Mouse (Mus musculus) small intestine, adult 2 months (tissue): ENCODE measurements around the gene Zfp367. TPM values are rescaled to one million over a fixed set of nuclear protein-coding genes. Genes with fewer than 3 reads are reported as not detected.

Experiments used
- H3K27ac ChIP-seq: fragments of 200-500 bp; 2 replicates; pipeline ENCODE4 v1.5.1; 2012; ENCODE audit warnings: low read depth, low read length, control low read depth, inconsistent platforms; ENCODE audit not compliant: insufficient read depth
- H3K27me3 ChIP-seq: fragments of 200-500 bp; 2 replicates; pipeline ENCODE4 v1.6.1; 2012; ENCODE audit warnings: mild to moderate bottlenecking, moderate library complexity, low read length, inconsistent platforms; ENCODE audit not compliant: control insufficient read depth, insufficient read depth
- H3K36me3 ChIP-seq: fragments of 200-500 bp; 2 replicates; pipeline ENCODE4 v1.6.1; 2012; ENCODE audit warnings: mild to moderate bottlenecking, low read length, control low read depth, inconsistent platforms; ENCODE audit not compliant: control insufficient read depth, insufficient read depth
- H3K4me1 ChIP-seq: fragments of 200-500 bp; 2 replicates; pipeline ENCODE4 v1.6.1; 2012; ENCODE audit warnings: low read length, inconsistent platforms, mixed read lengths; ENCODE audit not compliant: control insufficient read depth, insufficient read depth, insufficient read length
- H3K4me3 ChIP-seq: fragments of 200-500 bp; 2 replicates; pipeline ENCODE4 v1.5.1; 2012; ENCODE audit warnings: low read depth, mild to moderate bottlenecking, control low read depth, inconsistent platforms, low read length, moderate library complexity
- CTCF ChIP-seq: fragments of 200-500 bp; IDR thresholded peaks from 2 replicates; pipeline ENCODE4 v1.5.1; 2012; ENCODE audit warnings: low read depth, mild to moderate bottlenecking, control low read depth, inconsistent platforms, low read length, moderate library complexity, mixed read lengths; ENCODE audit not compliant: insufficient replicate concordance, insufficient read length; ENCODE audit errors: extremely low read depth
- POLR2A ChIP-seq: fragments of 200-500 bp; IDR thresholded peaks from 2 replicates; pipeline ENCODE4 v1.6.1; 2012; ENCODE audit warnings: low read depth, mild to moderate bottlenecking, control low read depth, inconsistent platforms, low read length, moderate library complexity
- WGBS: fragments of 180-500 bp; shearing (Covaris S2); methylation state at CpG from one replicate; pipeline ENCODE4 v1.1.7; 2018; 5-methylcytosine and 5-hydroxymethylcytosine counted together
- polyA plus RNA-seq: library from polyadenylated mRNA; depleted of rRNA; stranded (reverse); fragments of >200 nt; gene quantifications from 2 replicates; pipeline ENCODE4 v1.2.3, GENCODE M21; 2012; rRNA removed

Gene Zfp367
- polyA plus RNA-seq: 1.8 and 3.0 TPM in 2 replicates

DNA sequence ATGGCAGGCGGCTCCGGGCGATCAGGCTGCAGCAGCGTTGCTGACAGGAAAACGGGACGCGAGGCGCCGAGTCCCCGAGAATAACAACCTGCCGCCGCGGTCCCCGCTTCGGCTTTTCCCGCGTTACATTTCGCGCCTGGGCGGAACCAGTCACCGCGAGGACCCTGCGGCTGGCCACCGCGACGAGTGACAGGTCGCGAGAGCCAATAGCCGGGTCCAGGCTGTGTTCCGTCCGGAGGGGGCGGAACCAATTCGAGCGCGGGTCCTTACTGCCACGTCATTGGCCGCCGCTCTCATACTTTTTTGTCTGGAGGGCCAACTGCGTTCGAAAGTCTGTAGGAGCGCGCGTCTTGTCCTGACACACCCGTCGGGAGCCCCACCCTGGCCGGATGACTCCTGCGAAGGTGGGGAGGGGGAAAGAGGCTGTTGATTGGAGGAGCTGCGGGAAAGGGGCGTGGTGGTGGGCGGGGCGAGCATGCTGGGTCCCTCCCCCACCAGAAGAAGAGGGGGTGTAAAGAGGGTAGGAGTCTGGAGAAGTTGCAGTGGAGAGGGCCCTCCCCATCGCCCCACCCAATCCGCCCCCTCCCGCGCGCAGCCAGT, at the start of gene Zfp367:
Gene Zfp367 (minus strand): TSS at position 120 of the 600 bp plus-strand sequence.
- TF ChIP-seq CTCF (no peak), POLR2A (no peak)
- no peaks in the 10 kb centered on the region for H3K27me3 ChIP-seq
- WGBS: under 1% methylated on average over 56 of the region's 56 CpGs

DNA sequence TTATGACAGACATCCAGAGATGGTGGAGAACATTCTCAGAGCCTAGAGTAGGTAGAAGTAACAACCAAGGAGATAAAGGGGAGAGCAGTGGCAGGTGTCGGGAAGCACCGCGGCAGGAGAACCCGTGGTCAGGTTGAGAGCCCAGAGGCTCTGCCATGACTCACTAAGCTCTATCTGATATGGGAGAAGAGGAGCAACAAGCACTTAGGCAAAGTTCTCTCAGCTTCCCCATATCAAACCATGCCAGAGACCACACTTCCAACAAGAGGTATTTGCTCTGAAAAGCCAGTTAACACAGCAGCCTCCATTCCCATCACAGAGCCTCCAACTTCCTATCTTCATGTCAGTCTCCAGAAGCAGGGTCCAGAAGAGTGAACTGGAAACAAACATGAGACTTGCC, 47.9 kb upstream of the Zfp367 start:
- no peak for TF ChIP-seq POLR2A
- Histone ChIP-seq H3K27me3 (no peaks in the 10 kb centered on the region), H3K4me1 (no peaks in the 10 kb centered on the region), H3K27ac (no peak overlapping the region), H3K4me3 (no peak overlapping the region), H3K36me3 (peaks cover 5% of the 10 kb centered on the region)
- WGBS: 89% methylated on average over 4 of the region's 4 CpGs

More for the DNA sequence above, at the start of gene Zfp367:
- Histone ChIP-seq H3K4me3 (peak within 1 kb of the TSS; percentile 90), H3K36me3 (no peaks in the 10 kb centered on the region), H3K27ac (peak within 1 kb of the TSS; percentile 9; the same call in 1 of the 2 replicates), H3K4me1 (no peaks in the 10 kb centered on the region)

DNA sequence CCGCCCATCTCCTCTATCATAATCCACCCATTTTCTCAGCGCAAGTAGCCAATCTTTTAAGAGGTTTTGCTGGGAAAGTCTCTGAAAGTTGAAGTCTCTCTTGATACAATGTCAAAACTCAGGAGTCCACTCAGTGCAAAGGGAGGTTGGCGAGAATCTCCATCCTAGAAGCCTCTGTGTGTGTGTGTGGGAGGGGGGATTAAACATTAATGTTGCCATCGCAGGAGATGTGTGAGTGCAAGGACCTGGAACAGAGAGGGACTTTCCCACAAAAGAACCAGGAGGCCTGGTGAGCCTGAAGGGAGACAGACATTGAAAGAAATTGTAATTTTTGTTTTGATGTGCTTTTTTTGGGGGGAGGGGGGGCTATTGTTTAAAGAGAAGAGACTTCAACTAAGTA, 45.3 kb upstream of the Zfp367 start:
- H3K36me3 ChIP-seq: peaks cover 7% of the 10 kb centered on the region
- TF ChIP-seq CTCF: no peak
- no peak for TF ChIP-seq POLR2A
- H3K27me3 ChIP-seq: no peaks in the 10 kb centered on the region
- no peak overlapping the region for H3K4me3 ChIP-seq
- WGBS: 89% methylated on average over 4 of the region's 4 CpGs
- no peak overlapping the region for H3K27ac ChIP-seq
- no peaks in the 10 kb centered on the region for H3K4me1 ChIP-seq

DNA sequence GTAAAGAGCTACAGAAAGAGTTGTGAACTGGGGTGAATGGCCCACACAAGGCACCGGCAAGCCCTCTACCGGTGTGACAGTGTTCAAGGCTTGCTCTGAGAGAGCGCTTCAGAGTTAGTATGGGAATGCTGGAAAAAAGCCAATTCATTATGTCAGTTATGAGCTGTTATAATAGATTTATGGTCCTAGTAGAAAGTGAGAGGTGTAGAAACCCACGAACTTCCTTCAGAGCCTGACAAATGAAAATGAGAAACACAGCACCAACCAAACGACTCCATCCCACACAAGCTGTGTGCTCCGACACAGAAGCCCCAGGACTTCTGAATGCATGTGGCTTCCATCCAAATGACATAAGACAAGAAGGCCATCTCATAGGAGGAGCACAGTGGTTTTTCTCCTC, 44.9 kb upstream of the Zfp367 start:
- Histone ChIP-seq H3K36me3 (peaks cover 7% of the 10 kb centered on the region), H3K27me3 (no peaks in the 10 kb centered on the region), H3K27ac (no peak overlapping the region), H3K4me3 (no peak overlapping the region), H3K4me1 (no peaks in the 10 kb centered on the region)
- TF ChIP-seq POLR2A: no peak
- no peak for TF ChIP-seq CTCF
- 51% methylated on average over 6 of the region's 6 CpGs for WGBS

DNA sequence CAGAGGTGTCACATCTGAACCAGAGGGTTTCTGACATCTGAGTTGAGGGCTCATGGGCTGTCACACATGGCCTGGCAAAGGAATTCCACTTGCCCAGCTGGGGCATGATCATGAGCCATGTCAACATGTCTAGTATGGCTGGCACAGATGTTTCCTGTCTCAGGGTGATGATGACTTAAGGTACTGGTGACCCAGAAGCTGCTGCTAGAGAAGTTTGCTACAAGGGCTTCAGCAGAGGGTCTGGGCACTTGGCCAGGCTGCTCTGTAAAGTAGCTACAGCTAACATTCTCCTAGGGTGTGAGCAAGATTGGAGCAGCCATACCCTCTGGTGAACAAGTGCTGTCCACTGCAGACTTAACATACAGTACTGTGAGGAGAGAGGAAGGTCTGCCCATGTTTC, 34.1 kb upstream of the Zfp367 start:
- Histone ChIP-seq H3K27me3 (no peaks in the 10 kb centered on the region), H3K4me1 (peaks cover 3% of the 10 kb centered on the region; the same call in 1 of the 2 replicates), H3K4me3 (no peak overlapping the region), H3K36me3 (peaks cover 2% of the 10 kb centered on the region), H3K27ac (no peak overlapping the region)
- TF ChIP-seq POLR2A: no peak
- no peak for TF ChIP-seq CTCF

DNA sequence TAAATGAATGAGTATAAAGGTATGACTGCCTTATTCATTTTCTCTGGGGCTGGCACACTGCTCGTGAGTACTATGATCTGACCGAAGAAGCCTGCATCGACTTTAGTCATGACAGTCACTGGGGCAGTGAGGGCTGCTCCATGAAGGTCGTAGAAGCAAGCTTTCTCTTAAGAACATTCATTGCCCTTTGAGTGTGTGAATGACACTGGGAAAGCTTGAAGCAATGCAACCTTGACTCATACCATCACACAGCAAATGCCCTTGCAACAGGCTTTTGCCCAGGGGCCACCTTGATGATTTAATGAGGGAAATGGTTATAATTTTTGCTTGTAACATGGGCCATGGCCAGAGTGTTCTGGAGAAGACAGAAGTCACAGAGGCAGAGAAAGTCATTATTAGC, 33.5 kb upstream of the Zfp367 start:
- TF ChIP-seq CTCF: no peak
- TF ChIP-seq POLR2A: no peak
- 94% methylated on average over 4 of the region's 4 CpGs for WGBS
- Histone ChIP-seq H3K27me3 (no peaks in the 10 kb centered on the region), H3K36me3 (peaks cover 2% of the 10 kb centered on the region), H3K27ac (no peak overlapping the region), H3K4me1 (peaks cover 5% of the 10 kb centered on the region; the same call in 1 of the 2 replicates), H3K4me3 (no peak overlapping the region)

DNA sequence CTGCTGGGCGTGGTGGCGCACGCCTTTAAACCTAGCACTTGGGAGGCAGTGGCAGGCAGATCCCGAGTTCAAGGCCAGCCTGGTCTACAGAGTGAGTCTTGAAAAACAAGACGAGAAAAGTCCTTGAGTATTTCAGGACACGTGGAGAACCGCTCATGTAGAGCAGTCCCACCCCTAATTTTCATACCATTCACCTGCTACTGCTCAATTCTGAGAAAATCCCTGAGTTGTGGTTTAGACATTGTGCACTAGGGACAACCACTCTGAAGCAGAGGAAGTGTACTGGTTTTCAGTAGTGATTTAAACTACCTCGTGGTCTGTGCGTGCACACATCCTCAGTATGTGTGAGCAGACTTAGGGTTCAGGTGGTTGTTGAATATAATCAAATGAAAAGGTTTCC, 32.6 kb upstream of the Zfp367 start:
- Histone ChIP-seq H3K27ac (no peak overlapping the region), H3K4me1 (peaks cover 5% of the 10 kb centered on the region; the same call in 1 of the 2 replicates), H3K27me3 (no peaks in the 10 kb centered on the region), H3K36me3 (peaks cover 2% of the 10 kb centered on the region), H3K4me3 (no peak overlapping the region)
- WGBS: 84% methylated on average over 9 of the region's 9 CpGs
- no peak for TF ChIP-seq CTCF
- TF ChIP-seq POLR2A: no peak

DNA sequence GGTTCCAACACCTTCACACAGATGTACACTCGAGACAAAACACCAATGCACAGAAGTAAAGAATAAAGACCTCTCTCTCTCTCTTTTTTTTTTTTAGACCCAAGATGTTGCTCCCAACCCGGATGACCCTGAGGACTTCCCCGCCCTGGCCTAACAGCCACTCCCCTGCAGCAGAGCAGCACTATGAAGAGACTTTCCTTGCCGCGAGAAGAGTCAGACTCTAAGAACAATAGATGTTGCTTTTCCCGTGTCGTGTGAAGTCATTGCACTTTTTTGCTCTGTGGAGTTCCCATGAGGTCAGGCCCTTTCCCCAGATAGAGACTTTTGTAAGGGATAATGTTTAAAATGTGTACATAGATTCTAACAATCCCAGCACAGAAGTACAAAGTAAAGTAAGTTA, 32.2 kb upstream of the Zfp367 start:
- Histone ChIP-seq H3K4me3 (no peak overlapping the region), H3K27ac (no peak overlapping the region), H3K36me3 (peaks cover 2% of the 10 kb centered on the region), H3K4me1 (peaks cover 5% of the 10 kb centered on the region; the same call in 1 of the 2 replicates), H3K27me3 (no peaks in the 10 kb centered on the region)
- no peak for TF ChIP-seq POLR2A
- TF ChIP-seq CTCF: no peak
- WGBS: 80% methylated on average over 7 of the region's 7 CpGs
